Mouse (Mus musculus): ENCODE results near the gene Exosc5. TPM values are rescaled to one million over a fixed set of nuclear protein-coding genes. Genes with fewer than 3 reads are reported as not detected.

Exosc5 gene
- polyA plus RNA-seq, 1 experiment from 2014 or later: 46.1 TPM

DNA sequence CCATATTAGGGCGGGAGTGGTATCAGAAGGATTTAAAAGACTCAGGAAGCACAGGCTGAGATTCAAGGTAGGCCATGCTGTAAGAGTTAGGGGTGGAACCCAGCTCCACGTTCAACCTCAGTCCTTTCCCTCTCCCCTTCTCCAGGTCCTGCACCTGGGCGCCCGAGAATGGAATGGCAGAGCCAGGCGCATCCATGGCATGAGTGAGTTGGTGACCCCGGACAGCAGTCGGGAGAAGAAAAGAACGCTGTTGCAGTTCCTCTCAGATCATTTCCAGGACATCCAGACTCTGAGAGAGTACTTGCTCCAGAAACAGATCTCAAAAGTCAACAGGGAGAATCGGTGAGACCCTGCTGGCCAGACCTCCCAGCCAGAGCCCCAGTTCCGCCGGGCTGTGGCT, 38.2 kb upstream of the Exosc5 start:
- Histone ChIP-seq H3K4me1 (replicated peaks) (peaks cover 17% of the 10 kb centered on the region), H3K9me3 (replicated peaks) (no peaks in the 10 kb centered on the region), H3K4me3 (replicated peaks) (no peak overlapping the region), H3K27ac (replicated peaks) (no peak overlapping the region), H3K9ac (no peak overlapping the region), H3K36me3 (replicated peaks) (peaks cover 7% of the 10 kb centered on the region; the same call in 1 of the 2 replicates), H3K27me3 (no peaks in the 10 kb centered on the region), H3K4me2 (no peak overlapping the region)
- whole genome bisulfite sequencing (ENCODE audit: insufficient replicate concordance): 78% methylated on average over 11 of the region's 11 CpGs
- ATAC-seq (ENCODE audit: insufficient read depth): no peak

DNA sequence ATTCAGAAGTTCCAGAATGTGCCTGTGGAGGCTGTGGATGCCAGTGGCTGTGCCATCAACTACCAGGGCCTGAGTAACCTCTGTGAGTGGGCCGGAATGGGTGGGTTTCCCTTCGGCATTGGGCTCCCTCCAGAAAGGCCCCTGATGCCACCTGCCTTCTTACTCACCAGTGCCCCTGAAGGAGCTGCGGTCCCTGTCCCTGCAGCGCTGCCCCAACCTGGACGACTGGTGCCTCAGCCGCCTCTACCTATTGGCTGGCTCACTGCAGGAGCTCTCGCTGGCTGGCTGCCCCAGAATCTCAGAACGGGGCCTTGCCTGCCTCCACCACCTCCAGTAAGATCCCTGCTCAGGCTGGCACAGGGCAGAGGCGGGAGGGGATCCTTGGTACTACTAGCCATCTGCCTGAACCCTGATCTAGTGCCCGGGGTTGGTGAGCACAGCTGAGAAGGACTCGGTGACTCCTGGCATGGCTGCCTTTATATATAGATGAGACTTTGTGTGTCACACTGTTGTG, 35.0 kb upstream of the Exosc5 start:
- H3K27me3 ChIP-seq: no peaks in the 10 kb centered on the region
- no peak overlapping the region for H3K9ac ChIP-seq
- H3K36me3 ChIP-seq (replicated peaks): peaks cover 7% of the 10 kb centered on the region; the same call in 1 of the 2 replicates
- H3K4me3 ChIP-seq (replicated peaks): no peak overlapping the region
- ATAC-seq (ENCODE audit: insufficient read depth): no peak
- no peaks in the 10 kb centered on the region for H3K9me3 ChIP-seq (replicated peaks)
- no peak overlapping the region for H3K4me2 ChIP-seq
- H3K27ac ChIP-seq (replicated peaks): no peak overlapping the region
- H3K4me1 ChIP-seq (replicated peaks): peaks cover 45% of the 10 kb centered on the region
- WGBS (ENCODE audit: insufficient replicate concordance): 75% methylated on average over 11 of the region's 11 CpGs

DNA sequence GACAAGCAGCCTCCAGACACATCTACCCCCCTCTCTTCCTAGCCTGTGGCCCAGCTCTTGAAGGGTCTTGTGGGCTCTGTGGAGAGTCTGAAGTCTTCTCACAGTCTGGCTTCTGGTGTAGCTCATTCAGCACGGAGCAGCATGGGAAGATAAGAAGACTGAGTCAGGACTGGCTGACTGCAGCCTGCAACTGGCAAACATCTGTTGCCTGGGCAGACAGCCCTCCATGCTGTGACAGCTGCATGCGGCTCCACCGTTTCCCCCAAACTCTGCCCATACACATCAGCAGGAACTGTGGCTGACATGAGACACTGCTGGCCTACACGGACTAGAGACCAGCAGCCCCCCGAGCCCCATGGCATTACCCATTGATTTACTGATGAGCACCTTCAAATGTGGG, 34.1 kb upstream of the Exosc5 start:
- no peak overlapping the region for H3K4me3 ChIP-seq (replicated peaks)
- H3K27ac ChIP-seq (replicated peaks): no peak overlapping the region
- no peaks in the 10 kb centered on the region for H3K27me3 ChIP-seq
- peaks cover 40% of the 10 kb centered on the region for H3K4me1 ChIP-seq (replicated peaks)
- H3K9ac ChIP-seq: no peak overlapping the region
- H3K36me3 ChIP-seq (replicated peaks): peaks cover 7% of the 10 kb centered on the region; the same call in 1 of the 2 replicates
- H3K4me2 ChIP-seq: no peak overlapping the region
- no peaks in the 10 kb centered on the region for H3K9me3 ChIP-seq (replicated peaks)
- 46% methylated on average over 5 of the region's 5 CpGs for WGBS (ENCODE audit: insufficient replicate concordance)
- no peak for ATAC-seq (ENCODE audit: insufficient read depth)

DNA sequence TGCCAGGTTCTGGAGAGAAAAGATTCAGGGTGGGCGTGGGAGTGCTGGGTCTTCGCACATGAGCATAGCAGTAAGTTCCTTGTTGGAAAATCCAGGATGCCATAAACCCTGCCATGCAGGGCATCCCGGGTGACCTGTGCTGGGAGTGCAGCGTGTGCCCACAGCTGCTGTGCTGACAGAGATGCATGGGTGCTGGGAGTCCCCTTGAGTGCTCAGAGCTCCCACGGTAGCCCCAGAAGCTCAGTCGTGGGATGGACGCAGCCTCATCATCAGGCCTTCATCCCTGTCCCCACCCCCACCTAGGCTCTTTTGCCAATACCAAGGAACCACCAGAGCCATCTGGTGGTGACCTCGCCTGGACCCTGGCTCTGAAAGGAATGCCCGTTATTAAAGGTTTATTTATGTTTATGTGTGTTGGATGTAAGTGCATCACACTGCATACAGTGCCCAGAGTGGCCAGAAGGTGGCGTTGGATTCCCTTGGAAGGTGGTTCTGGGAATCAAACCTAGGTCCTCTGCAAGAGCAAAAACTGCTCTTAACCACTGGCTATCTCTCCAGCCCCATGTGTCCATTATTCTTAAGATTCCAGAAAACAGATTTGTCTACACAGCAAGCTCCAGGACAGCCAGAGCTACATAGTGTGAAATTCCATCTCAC, 33.2 kb upstream of the Exosc5 start:
- 58% methylated on average over 10 of the region's 10 CpGs for WGBS (ENCODE audit: insufficient replicate concordance)
- no peak for ATAC-seq (ENCODE audit: insufficient read depth)
- peaks cover 7% of the 10 kb centered on the region; the same call in 1 of the 2 replicates for H3K36me3 ChIP-seq (replicated peaks)

DNA sequence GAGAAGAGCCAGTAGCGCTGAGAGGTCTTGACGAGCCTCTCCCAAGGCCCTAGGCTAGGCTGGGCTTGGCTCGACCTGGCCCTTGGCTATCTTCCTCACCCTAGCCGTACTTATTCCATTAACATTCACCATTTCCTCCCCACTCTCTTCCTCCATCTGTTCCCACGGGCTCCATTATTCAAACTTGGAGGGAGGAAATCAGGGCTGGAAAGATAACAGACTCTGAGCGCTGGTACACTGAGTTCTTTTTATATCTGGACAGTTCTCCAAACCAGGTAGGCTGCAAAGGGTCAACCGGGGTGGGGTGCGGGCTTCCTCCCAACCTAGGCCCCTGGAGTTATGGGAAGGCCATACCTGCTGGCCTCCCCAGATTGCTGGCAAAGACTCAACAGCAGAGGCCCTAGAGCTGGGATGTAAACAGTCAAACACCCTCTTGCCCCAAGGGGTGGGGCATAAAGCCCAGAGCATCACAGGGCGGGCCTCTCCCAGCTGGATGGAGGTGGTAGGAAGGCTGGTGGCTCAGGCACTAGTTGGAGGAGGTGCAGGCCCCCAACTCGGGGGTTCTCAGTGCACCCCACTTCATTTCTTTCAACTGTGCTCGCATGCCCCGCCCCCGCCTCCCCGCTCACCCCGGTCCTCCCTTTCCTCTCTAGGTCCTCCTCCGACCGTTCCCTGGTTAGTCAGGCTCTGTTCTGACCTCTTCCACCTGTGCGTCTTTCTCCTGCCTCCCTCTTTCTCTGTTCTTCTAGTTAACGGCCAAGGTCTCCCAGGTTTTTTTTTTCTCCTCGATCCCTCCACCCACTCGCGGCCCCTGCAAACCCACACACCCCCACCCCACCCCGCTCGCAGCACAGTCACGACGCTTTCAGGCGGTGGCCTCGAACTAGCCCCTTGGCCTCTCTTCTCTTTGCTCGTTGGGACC, 32.2 kb upstream of the Exosc5 start, which contains the start of gene B3gnt8:
B3gnt8 (plus strand) TSS at position 146 of the 922 bp plus-strand sequence.
- H3K27me3 ChIP-seq: no peaks in the 10 kb centered on the region
- H3K4me3 ChIP-seq (replicated peaks): peak within 1 kb of the TSS; percentile 55
- H3K4me2 ChIP-seq: peak within 1 kb of the TSS; percentile 83
- H3K27ac ChIP-seq (replicated peaks): peak within 1 kb of the TSS; percentile 62
- H3K36me3 ChIP-seq (replicated peaks): peaks cover 7% of the 10 kb centered on the region; the same call in 1 of the 2 replicates
- H3K9ac ChIP-seq: peak within 1 kb of the TSS; percentile 50
- no peak for ATAC-seq (ENCODE audit: insufficient read depth)
- H3K9me3 ChIP-seq (replicated peaks): no peaks in the 10 kb centered on the region
- peaks cover 38% of the 10 kb centered on the region for H3K4me1 ChIP-seq (replicated peaks)
- 10% methylated on average over 29 of the region's 29 CpGs for WGBS (ENCODE audit: insufficient replicate concordance)

More for the DNA sequence above, 33.2 kb upstream of the Exosc5 start:
- no peaks in the 10 kb centered on the region for H3K9me3 ChIP-seq (replicated peaks)
- no peak overlapping the region for H3K4me3 ChIP-seq (replicated peaks)
- no peak overlapping the region for H3K4me2 ChIP-seq
- H3K27ac ChIP-seq (replicated peaks): no peak overlapping the region
- no peak overlapping the region for H3K9ac ChIP-seq
- H3K27me3 ChIP-seq: no peaks in the 10 kb centered on the region
- peaks cover 38% of the 10 kb centered on the region for H3K4me1 ChIP-seq (replicated peaks)

DNA sequence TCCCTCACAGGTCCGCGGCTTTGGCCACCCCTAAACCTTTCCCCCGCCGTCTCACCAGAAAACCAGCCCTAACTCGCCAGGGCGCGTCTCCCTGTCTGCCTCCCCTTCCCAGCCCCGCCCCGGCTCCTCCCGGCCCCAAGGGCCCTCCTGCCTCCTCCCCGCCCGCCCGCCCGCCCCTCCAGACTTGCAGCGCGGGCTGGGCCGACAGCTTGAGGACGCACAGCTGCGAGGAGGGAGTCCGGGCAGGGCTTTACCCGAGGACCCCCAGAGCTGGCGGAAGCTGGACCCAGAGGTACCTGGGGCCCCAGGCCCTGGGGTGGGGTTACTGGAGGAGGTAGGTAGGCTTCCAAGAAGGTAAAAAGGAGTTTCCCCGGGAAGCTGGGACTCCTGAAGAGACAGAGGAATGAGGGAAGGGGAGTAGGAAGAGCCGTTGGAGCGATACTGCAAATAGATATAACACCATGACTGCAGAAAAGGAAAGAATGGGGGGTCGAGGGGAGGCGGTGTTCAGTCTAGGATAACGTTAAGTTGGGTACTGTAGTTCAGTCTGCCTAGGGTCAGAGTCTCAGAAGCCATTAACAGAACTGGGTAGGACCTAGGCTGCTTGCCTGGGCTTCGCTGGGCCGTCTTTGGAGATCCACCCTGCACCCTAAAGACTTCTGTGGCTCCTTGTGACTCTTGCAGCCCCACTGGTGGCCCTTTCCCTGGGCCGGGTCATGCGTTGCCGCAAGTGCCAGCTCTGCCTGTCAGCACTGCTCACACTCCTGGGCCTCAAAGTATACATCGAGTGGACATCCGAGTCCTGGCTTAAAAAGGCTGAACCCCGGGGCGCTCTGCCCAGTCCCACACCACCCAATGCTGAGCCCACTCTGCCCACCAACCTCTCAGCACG, 31.3 kb upstream of the Exosc5 start:
- H3K9ac ChIP-seq: peak overlapping the region; percentile 50
- peak; percentile 78 for ATAC-seq (ENCODE audit: insufficient read depth)
- peak overlapping the region; percentile 55 for H3K4me3 ChIP-seq (replicated peaks)
- peak overlapping the region; percentile 83 for H3K4me2 ChIP-seq
- H3K36me3 ChIP-seq (replicated peaks): peaks cover under 1% of the 10 kb centered on the region; the same call in 1 of the 2 replicates
- H3K9me3 ChIP-seq (replicated peaks): no peaks in the 10 kb centered on the region
- H3K27me3 ChIP-seq: no peaks in the 10 kb centered on the region
- H3K4me1 ChIP-seq (replicated peaks): peaks cover 41% of the 10 kb centered on the region
- peak overlapping the region; percentile 62 for H3K27ac ChIP-seq (replicated peaks)
- WGBS (ENCODE audit: insufficient replicate concordance): 19% methylated on average over 38 of the region's 38 CpGs

DNA sequence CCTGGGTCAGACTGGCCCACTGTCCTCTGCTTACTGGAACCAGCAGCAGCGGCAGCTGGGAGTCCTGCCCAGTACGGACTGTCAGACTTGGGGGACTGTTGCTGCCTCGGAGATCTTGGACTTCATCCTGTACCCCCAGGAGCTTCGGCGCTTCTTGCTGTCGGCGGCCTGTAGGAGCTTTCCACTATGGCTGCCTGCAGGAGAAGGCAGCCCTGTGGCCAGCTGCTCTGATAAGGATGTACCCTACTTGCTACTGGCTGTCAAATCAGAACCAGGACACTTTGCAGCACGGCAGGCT, 30.7 kb upstream of the Exosc5 start:
- Histone ChIP-seq H3K27me3 (no peaks in the 10 kb centered on the region), H3K4me2 (peak overlapping the region; percentile 83), H3K4me3 (replicated peaks) (peak overlapping the region; percentile 55; the same call in 1 of the 2 replicates), H3K36me3 (replicated peaks) (no peaks in the 10 kb centered on the region; the same call in 1 of the 2 replicates), H3K9ac (no peak overlapping the region), H3K27ac (replicated peaks) (no peak overlapping the region), H3K9me3 (replicated peaks) (no peaks in the 10 kb centered on the region), H3K4me1 (replicated peaks) (peaks cover 46% of the 10 kb centered on the region)
- WGBS (ENCODE audit: insufficient replicate concordance): 63% methylated on average over 8 of the region's 8 CpGs
- no peak for ATAC-seq (ENCODE audit: insufficient read depth)

DNA sequence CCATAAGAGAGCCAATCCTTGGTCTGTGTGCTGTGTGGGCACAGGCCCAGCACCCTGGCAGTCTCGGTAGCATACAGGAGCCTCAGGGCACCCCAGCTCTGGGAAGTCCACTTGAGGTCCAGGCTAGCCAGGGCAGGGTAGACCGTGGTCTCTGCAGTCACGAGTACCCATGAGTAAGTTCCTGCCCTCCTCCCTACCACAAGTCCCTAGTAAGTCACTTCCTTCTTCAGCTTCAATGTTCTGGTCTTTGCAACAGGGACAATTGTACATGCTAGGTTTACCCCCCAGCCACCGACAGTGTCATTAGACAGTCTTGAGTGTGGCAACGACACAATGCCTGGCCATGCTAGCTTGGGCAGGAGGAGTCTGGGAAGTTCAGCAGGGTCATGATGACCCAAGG, 26.3 kb upstream of the Exosc5 start:
- ATAC-seq (ENCODE audit: insufficient read depth): 0 out of 2 replicates have a peak, but pooled peaks have one; percentile 30
- Histone ChIP-seq H3K27me3 (no peaks in the 10 kb centered on the region), H3K27ac (replicated peaks) (peak overlapping the region; percentile 51; the same call in 1 of the 2 replicates), H3K9ac (no peak overlapping the region), H3K4me1 (replicated peaks) (peaks cover 32% of the 10 kb centered on the region), H3K4me3 (replicated peaks) (no peak overlapping the region), H3K9me3 (replicated peaks) (no peaks in the 10 kb centered on the region), H3K4me2 (no peak overlapping the region), H3K36me3 (replicated peaks) (no peaks in the 10 kb centered on the region; the same call in 1 of the 2 replicates)
- 41% methylated on average over 5 of the region's 5 CpGs for WGBS (ENCODE audit: insufficient replicate concordance)

DNA sequence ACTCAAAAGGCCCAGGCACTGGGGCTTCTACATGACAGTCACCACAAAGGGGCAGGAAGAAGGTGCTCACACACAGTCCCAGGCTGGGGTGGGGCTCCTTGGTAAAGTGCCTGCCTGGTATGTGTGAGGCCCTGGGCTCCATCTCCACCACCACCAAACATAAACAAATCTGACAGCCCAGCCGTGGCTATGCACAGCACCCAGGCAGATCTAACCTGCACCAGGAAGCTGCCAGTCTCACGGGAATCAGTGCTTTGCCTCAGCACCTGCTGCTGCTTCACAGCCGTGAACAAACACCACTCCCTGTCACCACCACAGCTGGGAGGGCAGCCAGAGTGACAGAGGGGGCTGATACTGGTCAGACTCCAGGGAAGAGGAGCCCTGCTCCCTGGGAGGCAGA, 22.6 kb upstream of the Exosc5 start:
- Histone ChIP-seq H3K4me3 (replicated peaks) (no peak overlapping the region), H3K27me3 (no peaks in the 10 kb centered on the region), H3K27ac (replicated peaks) (no peak overlapping the region), H3K9me3 (replicated peaks) (no peaks in the 10 kb centered on the region), H3K4me1 (replicated peaks) (peaks cover 13% of the 10 kb centered on the region; the same call in 1 of the 2 replicates), H3K9ac (no peak overlapping the region), H3K36me3 (replicated peaks) (0 out of 2 replicates have a peak, but pooled peaks cover 2% of the 10 kb centered on the region), H3K4me2 (no peak overlapping the region)
- WGBS (ENCODE audit: insufficient replicate concordance): 37% methylated on average over 3 of the region's 3 CpGs
- ATAC-seq (ENCODE audit: insufficient read depth): no peak

DNA sequence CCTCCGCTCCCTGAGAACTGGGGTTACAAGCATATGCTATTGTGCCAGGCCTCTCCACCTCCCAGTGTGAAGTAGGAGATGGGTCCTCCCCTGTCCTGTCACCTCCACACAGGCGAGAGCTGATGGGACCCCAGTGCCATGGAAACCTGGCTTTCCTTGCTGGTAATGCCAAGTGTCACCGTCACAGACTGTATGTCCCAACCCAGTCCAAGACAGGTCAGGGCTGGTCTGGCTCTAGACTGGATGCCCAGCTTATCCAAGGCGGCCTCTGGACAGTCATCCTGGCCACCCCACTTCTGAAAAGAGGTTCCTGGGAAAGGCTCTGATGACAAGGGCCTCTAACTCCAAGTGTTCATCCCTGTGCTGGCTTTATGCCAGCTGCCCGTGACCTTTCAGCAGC, 21.9 kb upstream of the Exosc5 start:
- Histone ChIP-seq H3K9ac (no peak overlapping the region), H3K36me3 (replicated peaks) (0 out of 2 replicates have a peak, but pooled peaks cover 5% of the 10 kb centered on the region), H3K4me3 (replicated peaks) (no peak overlapping the region), H3K4me1 (replicated peaks) (peaks cover 13% of the 10 kb centered on the region; the same call in 1 of the 2 replicates), H3K27ac (replicated peaks) (no peak overlapping the region), H3K27me3 (no peaks in the 10 kb centered on the region), H3K4me2 (no peak overlapping the region), H3K9me3 (replicated peaks) (no peaks in the 10 kb centered on the region)
- ATAC-seq (ENCODE audit: insufficient read depth): no peak
- WGBS (ENCODE audit: insufficient replicate concordance): 66% methylated on average over 5 of the region's 5 CpGs
